Mouse (Mus musculus): ENCODE results near the gene Olfr1155.

Gene Olfr1155

DNA sequence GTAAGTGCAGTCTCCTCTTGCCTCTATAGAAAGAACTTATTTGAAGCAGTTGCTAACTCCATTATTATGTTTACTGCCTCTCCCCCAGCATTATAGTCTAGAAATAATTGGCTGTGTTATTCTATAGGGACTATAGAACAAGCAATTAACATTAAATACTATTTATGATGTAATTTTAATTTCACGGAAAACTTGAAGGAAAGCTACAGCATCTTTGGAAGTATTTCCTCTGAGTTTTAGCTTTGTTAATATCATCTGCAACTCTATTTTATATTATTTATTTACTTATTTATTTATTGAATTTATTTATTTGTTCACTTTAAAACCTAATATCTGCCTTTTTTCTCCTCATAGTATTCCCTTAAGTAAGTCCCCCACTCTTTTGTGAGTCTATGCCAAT lies at the start of gene Olfr1155:
Gene Olfr1155 (minus strand): TSS at position 101 of the 400 bp plus-strand sequence.
- no peak for DNase-seq

GRCm38 (mm10) chr2:87989813-87990212 lies 44.9 kb upstream of the Olfr1155 start, which contains the start of gene Olfr1158:
TSS of gene Olfr1158 (plus strand) at chr2:87990113.
- no peak for DNase-seq

GRCm38 (mm10) chr2:87974563-87974962 lies 29.6 kb upstream of the Olfr1155 start, which contains the start of gene Olfr74:
TSS of gene Olfr74 (minus strand) at chr2:87974663.
- DNase-seq = no peak

GRCm38 (mm10) chr2:87968199-87968598 lies 23.3 kb upstream of the Olfr1155 start, which contains the start of gene Olfr1157:
TSS of gene Olfr1157 (minus strand) at chr2:87968299.
- DNase-seq = no peak

- DNase-seq = no peak
These were observed 8.1 kb upstream of the Olfr1155 start, which contains the start of gene Olfr1156 for GRCm38 (mm10) chr2:87953000-87953399. TSS of gene Olfr1156 (minus strand) at chr2:87953100.

DNA sequence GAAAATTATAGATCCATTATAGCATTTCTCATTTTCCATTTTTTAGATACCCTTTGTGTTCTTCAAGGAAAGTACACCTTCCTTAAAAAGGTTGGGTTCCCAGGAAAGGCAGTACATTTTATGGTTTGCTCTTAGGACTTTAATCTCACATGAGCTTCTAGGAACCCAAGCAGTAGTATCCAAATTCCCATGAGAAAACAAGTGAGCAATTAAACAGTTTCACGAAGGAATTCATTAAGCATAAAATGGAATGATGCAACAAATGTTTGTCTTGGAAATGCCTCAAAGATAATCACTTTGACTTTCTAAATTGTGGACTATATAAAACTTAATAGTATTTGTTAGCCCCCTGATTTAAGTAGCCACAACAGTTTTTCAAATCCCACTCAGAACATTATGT lies 39.9 kb downstream of the Olfr1155 start, which contains the start of gene Olfr1154:
Gene Olfr1154 (minus strand): TSS at position 101 of the 400 bp plus-strand sequence.
- DNase-seq = no peak

DNA sequence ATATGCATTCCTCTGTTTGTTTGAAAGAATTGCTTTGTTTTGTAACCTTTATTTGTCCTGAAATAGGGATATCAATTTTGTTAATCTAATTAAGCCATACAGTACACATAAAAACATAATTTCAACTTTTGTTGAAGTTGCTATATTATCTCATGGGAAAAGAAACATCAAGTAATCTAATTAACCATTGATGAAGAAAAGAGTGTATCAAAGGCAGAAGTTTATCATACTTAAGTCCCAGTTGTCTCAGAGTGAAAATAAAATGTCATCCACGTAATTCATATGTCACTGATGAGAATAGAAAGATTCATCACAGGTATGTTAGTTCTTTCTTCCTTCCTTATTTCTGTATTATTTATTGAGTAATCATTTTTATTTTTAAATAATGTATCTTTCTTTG lies 50.3 kb downstream of the Olfr1155 start, which contains the start of gene Olfr1153:
Gene Olfr1153 (plus strand): TSS at position 301 of the 400 bp plus-strand sequence.
- no peak for DNase-seq
